Mouse (Mus musculus) adrenal gland, postnatal 14 days (tissue): ENCODE results near the gene Idh2. TPM values are rescaled to one million over a fixed set of nuclear protein-coding genes. Genes with fewer than 3 reads are reported as not detected.

Source experiments
- DNase-seq: peaks from one replicate; pipeline ENCODE4 v3.0.0; 2021; ENCODE audit warnings: mixed read lengths
- total RNA-seq: library from RNA; stranded (reverse); gene quantifications from 2 replicates; pipeline ENCODE4 v1.2.3, GENCODE M21; 2021

The Idh2 gene
- total RNA-seq, 1 experiment from 2014 or later: 359 TPM

DNA sequence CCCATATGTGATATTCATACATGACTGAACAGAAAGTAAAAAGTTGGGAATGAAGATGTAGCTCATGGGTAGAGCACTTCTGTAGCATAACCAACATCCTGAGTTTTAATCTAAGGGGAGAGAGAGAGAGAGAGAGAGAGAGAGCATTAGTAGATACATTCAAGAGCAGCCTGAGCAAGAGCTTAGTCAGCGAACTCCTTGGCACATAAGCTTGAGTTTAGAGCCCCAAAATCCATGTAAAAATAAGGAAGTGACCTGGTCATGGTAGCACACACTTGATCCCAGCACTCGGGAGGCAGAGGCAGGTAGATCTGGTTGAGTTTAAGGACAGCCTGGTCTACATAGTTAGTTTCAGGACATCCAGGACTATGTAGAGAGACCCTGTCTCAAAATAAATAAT lies 8.5 kb upstream of the Idh2 start:
- DNase-seq: no peak

DNA sequence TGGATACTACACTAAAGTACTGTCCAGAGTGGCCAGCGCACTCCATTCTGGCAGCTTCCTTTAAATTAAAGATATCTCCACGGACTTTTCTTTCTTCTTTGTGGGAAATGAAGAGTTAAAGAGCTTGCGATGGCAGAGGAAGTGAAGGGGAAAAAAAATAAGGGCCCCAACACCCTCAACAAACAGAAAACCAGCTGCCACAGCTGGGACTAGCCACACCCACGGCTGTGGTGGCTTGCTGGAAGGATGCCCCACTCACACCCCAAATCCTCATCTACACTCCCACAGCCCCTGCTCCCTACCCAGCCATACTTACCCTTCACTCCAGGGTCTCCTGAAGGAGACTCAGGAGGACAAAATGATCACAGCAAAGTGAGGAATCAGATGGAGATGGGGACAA lies 7.9 kb upstream of the Idh2 start:
- no peak for DNase-seq

GRCm38 (mm10) chr7:80121083-80121482 lies 5.9 kb upstream of the Idh2 start:
- DNase-seq: no peak

DNA sequence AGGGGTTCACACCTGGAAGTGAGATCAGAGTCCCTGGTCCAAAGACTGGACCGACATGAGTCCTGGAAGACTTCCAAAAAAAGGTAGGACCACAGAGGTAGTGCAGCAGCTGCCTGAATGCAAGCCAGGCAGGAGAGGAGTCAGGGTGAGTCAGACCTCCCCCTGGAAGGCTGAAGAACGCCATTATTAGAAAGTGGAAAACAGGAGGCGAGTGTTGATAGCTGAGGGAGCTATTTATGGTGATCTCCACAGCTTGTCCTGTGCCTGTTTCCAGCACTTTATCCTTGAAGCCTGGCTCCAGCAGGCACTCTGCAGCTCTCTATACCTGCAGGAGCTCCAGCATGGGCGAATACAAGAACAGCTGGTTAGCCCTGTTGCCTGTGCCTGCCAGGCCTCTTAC lies 4.0 kb upstream of the Idh2 start:
- DNase-seq: peak; percentile 29

- peak; percentile 85 for DNase-seq
These were observed 966 bp upstream of the Idh2 start for GRCm38 (mm10) chr7:80116158-80116557.

DNA sequence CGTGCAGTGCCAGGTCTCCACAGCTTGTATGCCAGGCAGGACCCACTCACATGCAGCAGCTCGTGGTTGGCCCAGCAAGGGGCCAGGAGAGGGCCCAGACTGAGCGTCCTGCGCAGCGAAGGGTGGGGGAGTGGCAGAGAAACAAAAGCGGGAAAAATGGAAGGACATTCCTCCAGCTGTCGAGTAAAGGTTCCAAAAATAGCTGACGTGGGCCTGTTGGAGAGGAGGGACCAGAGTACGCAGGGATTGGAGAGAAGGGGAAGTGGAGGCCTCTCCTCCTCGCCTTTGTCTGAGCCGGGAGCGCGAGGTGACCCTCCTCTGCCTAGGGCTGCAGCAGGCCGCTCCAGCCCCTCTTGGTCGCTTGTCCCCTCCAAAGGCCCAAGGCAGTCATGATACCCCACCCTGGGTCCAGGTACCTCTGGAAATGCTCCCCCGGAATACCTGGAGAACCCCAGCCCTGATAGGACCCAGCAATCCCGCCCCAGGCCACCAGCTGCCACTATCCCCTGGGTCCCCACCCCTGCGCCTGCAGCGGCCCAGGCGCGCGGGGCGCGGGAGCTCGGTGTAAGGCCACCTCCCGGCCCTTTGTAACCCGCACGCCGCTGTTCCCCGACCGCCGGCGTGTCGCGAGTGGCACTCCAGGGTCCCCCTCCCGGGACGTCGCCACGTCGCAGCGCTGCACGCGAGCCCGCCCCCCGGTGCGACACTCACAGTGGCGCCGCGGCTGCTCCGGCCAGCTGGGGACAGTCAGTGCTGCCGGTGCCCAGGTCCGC lies 555 bp downstream of the Idh2 start:
- DNase-seq: peak; percentile 70

GRCm38 (mm10) chr7:80113989-80114388 lies 1.2 kb downstream of the Idh2 start:
- DNase-seq: peak; percentile 52

- no peak for DNase-seq
These were observed 3.8 kb downstream of the Idh2 start for GRCm38 (mm10) chr7:80111066-80112045.

DNA sequence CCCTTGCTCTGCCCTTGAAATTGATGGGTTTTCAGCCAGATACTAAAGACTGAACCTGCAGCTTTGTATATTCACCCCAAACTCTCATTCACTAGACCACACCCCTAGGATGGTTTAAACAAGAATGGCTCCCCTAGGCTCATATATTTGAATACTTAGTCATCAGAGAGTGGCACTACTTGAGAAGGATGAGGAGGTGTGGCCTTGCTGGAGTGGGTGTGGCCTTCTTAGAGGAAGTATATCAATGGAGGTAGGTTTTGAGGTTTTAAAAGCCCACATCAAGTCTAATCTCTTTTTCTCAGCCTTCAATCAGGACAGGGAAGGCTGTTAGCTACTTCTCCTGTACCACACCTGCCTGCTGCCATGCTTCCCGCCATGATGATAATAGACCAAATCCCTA lies 8.8 kb downstream of the Idh2 start:
- no peak for DNase-seq

DNA sequence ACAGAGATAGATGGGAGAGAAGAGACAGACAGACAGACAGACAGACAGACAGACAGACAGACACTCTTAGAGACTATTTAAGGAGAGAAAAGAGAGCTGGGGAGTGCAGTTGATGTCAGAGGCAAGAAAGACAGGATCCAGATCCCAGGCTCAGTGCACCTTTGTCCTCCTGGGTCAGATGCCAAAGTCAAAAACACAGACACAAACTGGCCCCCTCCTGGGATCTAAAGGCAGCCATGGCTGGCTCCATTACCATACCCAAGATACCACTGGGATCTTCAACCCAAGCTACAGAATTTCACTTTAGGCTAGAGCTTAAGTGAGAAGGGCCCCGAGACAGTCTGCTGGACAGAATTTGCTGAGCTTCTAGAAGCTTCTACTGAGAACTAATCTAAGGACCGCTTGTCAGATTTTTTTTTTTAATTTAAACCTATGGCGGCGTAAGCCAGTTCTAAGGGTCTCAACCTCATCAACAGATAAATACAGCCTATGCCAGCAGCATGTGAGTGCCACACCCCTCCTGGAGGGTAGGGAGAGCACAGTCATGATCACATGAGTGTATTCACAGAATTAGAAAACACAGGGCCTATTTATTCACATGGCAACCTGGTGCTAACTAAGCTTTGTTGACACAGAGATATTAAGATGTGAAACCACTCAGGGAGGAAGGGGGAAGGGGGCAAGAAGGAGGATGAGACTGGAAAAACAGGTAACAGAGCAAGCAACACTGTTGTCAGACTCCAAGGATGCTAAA lies 9.4 kb downstream of the Idh2 start:
- DNase-seq: no peak

GRCm38 (mm10) chr7:80103335-80103734 lies 11.9 kb downstream of the Idh2 start:
- DNase-seq: no peak

- DNase-seq: no peak
These were observed 16.7 kb downstream of the Idh2 start for GRCm38 (mm10) chr7:80098389-80098976.

GRCm38 (mm10) chr7:80095598-80096309 lies 19.4 kb downstream of the Idh2 start:
- DNase-seq: no peak

- no peak for DNase-seq
These were observed 20.7 kb downstream of the Idh2 start for GRCm38 (mm10) chr7:80094481-80094880.

- peak; percentile 82 for DNase-seq
These were observed 22.7 kb downstream of the Idh2 start for GRCm38 (mm10) chr7:80092351-80093046.

GRCm38 (mm10) chr7:80091866-80092210 lies 23.4 kb downstream of the Idh2 start:
- DNase-seq: no peak

GRCm38 (mm10) chr7:80091004-80091865 lies 24.0 kb downstream of the Idh2 start:
- DNase-seq: no peak

GRCm38 (mm10) chr7:80090191-80091003 lies 24.8 kb downstream of the Idh2 start:
- DNase-seq: no peak

- DNase-seq: no peak
These were observed 27.0 kb downstream of the Idh2 start for GRCm38 (mm10) chr7:80088191-80088590.
